Mouse (Mus musculus) CH12.LX (cell line): Measurements from ENCODE around the gene Crybg2. TPM values are rescaled to one million over a fixed set of nuclear protein-coding genes. Genes with fewer than 3 reads are reported as not detected.

Experiments used
- DNase-seq: peaks from one replicate; pipeline ENCODE4 v3.0.0-alpha.2; 2013; ENCODE audit errors: extremely low read depth
- H3K27ac ChIP-seq: 2 replicates; pipeline ENCODE4 v1.5.1; 2012; ENCODE audit warnings: low read depth, mild to moderate bottlenecking, control low read depth, moderate library complexity; ENCODE audit not compliant: insufficient read depth
- H3K27me3 ChIP-seq: replicated peaks from 2 replicates; pipeline ENCODE3; 2012; ENCODE audit warnings: inconsistent platforms
- H3K36me3 ChIP-seq, 2 experiments: replicated peaks in 1 of 2; 2 replicates each; pipeline versions ENCODE3 to v1.6.1; 2012; ENCODE audit warnings: inconsistent platforms in 1 of 2, low read length in 1 of 2, mild to moderate bottlenecking in 1 of 2, mixed read lengths in 1 of 2, moderate library complexity in 1 of 2; ENCODE audit not compliant: control insufficient read depth in 1 of 2, insufficient read depth in 1 of 2
- H3K4me1 ChIP-seq, 2 experiments: 2 replicates each; pipeline ENCODE4 v1.6.1; 2012; ENCODE audit warnings: inconsistent platforms in 1 of 2, moderate library complexity in 1 of 2; ENCODE audit not compliant: insufficient read depth in 2 of 2, control insufficient read depth in 1 of 2
- H3K4me2 ChIP-seq: 2 replicates; pipeline ENCODE4 v1.6.1; 2012; ENCODE audit warnings: low read depth, mild to moderate bottlenecking, control low read depth; ENCODE audit not compliant: poor library complexity, insufficient read depth, severe bottlenecking
- H3K4me3 ChIP-seq, 3 experiments: fragments of 150-350 bp in 1 of 3; sonication (generic) in 1 of 3; replicated peaks in 1 of 3; 2 replicates each; pipeline versions ENCODE3 to v1.5.1; 2011 to 2012; ENCODE audit warnings: low read depth in 2 of 3, low read length in 2 of 3, mild to moderate bottlenecking in 2 of 3, moderate library complexity in 2 of 3, control low read depth in 1 of 3, improper control_type of control experiment in 1 of 3, inconsistent platforms in 1 of 3, mixed read lengths in 1 of 3; ENCODE audit not compliant: poor library complexity in 1 of 3
- H3K79me2 ChIP-seq: replicated peaks from 2 replicates; pipeline ENCODE4 v1.6.1; 2012; ENCODE audit warnings: mild to moderate bottlenecking, moderate library complexity; ENCODE audit not compliant: control insufficient read depth, poor library complexity, insufficient read depth, severe bottlenecking; ENCODE audit errors: extremely low read depth
- H3K9ac ChIP-seq: 2 replicates; pipeline ENCODE4 v1.6.1; 2012; ENCODE audit warnings: low read depth, mild to moderate bottlenecking, control low read depth, moderate library complexity; ENCODE audit not compliant: insufficient read depth
- H3K9me3 ChIP-seq: replicated peaks from 2 replicates; pipeline ENCODE3; 2012; ENCODE audit warnings: low read length, inconsistent platforms, mixed read lengths
- BHLHE40 ChIP-seq: IDR thresholded peaks from 2 replicates; pipeline ENCODE4 v1.6.1; 2011; ENCODE audit warnings: mild to moderate bottlenecking, low read depth, low read length, improper control_type of control experiment
- CHD1 ChIP-seq: IDR thresholded peaks from 2 replicates; pipeline ENCODE4 v1.6.1; 2012; ENCODE audit warnings: low read depth, low read length, improper control_type of control experiment, inconsistent platforms
- CHD2 ChIP-seq: IDR thresholded peaks from 2 replicates; pipeline ENCODE4 v1.6.1; 2011; ENCODE audit warnings: low read length, improper control_type of control experiment
- CTCF ChIP-seq, 2 experiments: IDR thresholded peaks in 1 of 2; conservative IDR thresholded peaks in 1 of 2; 2 replicates each; pipeline ENCODE4 v1.5.1; 2011 to 2012; ENCODE audit warnings: low read depth in 2 of 2, low read length in 2 of 2, improper control_type of control experiment in 1 of 2, inconsistent platforms in 1 of 2, mild to moderate bottlenecking in 1 of 2, moderate library complexity in 1 of 2
- E2F4 ChIP-seq: IDR thresholded peaks from 2 replicates; pipeline ENCODE4 v1.6.1; 2011; ENCODE audit warnings: low read depth, low read length, improper control_type of control experiment; ENCODE audit not compliant: insufficient replicate concordance
- ELF1 ChIP-seq: IDR thresholded peaks from 2 replicates; pipeline ENCODE4 v1.6.1; 2014; ENCODE audit warnings: low read depth, mild to moderate bottlenecking, inconsistent platforms, low read length, improper control_type of control experiment
- EP300 ChIP-seq: IDR thresholded peaks from 2 replicates; pipeline ENCODE4 v1.6.1; 2011; ENCODE audit warnings: low read length, improper control_type of control experiment
- ETS1 ChIP-seq: conservative IDR thresholded peaks from 2 replicates; pipeline ENCODE4 v1.6.1; 2012; ENCODE audit warnings: low read depth, mild to moderate bottlenecking, inconsistent platforms, low read length, improper control_type of control experiment, moderate library complexity
- GABPA ChIP-seq: IDR thresholded peaks from 2 replicates; pipeline ENCODE4 v1.6.1; 2012; ENCODE audit warnings: low read depth, low read length, improper control_type of control experiment, inconsistent platforms; ENCODE audit not compliant: insufficient replicate concordance
- HCFC1 ChIP-seq: IDR thresholded peaks from 2 replicates; pipeline ENCODE4 v1.6.1; 2012; ENCODE audit warnings: low read depth, mild to moderate bottlenecking, inconsistent platforms, low read length, improper control_type of control experiment
- JUN ChIP-seq: IDR thresholded peaks from 2 replicates; pipeline ENCODE4 v1.6.1; 2011; ENCODE audit warnings: low read depth, mild to moderate bottlenecking, low read length, improper control_type of control experiment, moderate library complexity; ENCODE audit not compliant: insufficient read depth
- JUND ChIP-seq: conservative IDR thresholded peaks from 2 replicates; pipeline ENCODE4 v1.6.1; 2011; ENCODE audit warnings: low read depth, low read length, improper control_type of control experiment
- KAT2A ChIP-seq: IDR thresholded peaks from 2 replicates; pipeline ENCODE4 v1.6.1; 2012; ENCODE audit warnings: low read length, improper control_type of control experiment, inconsistent platforms; ENCODE audit not compliant: insufficient replicate concordance
- MAFK ChIP-seq: IDR thresholded peaks from 2 replicates; pipeline ENCODE4 v1.6.1; 2011; ENCODE audit warnings: low read length, improper control_type of control experiment; ENCODE audit not compliant: insufficient replicate concordance
- MAX ChIP-seq: IDR thresholded peaks from 2 replicates; pipeline ENCODE4 v1.6.1; 2011; ENCODE audit warnings: low read length, improper control_type of control experiment
- MAZ ChIP-seq: IDR thresholded peaks from 2 replicates; pipeline ENCODE4 v1.6.1; 2012; ENCODE audit warnings: low read depth, mild to moderate bottlenecking, inconsistent platforms, low read length, improper control_type of control experiment, moderate library complexity
- MEF2A ChIP-seq: IDR thresholded peaks from 2 replicates; pipeline ENCODE4 v1.6.1; 2014; ENCODE audit warnings: low read depth, mild to moderate bottlenecking, inconsistent platforms, low read length, improper control_type of control experiment, borderline replicate concordance
- MXI1 ChIP-seq: IDR thresholded peaks from 2 replicates; pipeline ENCODE4 v1.6.1; 2011; ENCODE audit warnings: mild to moderate bottlenecking, low read depth, low read length, improper control_type of control experiment
- MYC ChIP-seq: IDR thresholded peaks from 2 replicates; pipeline ENCODE4 v1.6.1; 2011; ENCODE audit warnings: low read depth, mild to moderate bottlenecking, improper control_type of control experiment, low read length
- NELFE ChIP-seq: IDR thresholded peaks from 2 replicates; pipeline ENCODE4 v1.6.1; 2011; ENCODE audit warnings: low read depth, low read length, improper control_type of control experiment
- NRF1 ChIP-seq: IDR thresholded peaks from 2 replicates; pipeline ENCODE4 v1.6.1; 2014; ENCODE audit warnings: low read depth, mild to moderate bottlenecking, inconsistent platforms, low read length, improper control_type of control experiment, moderate library complexity
- PAX5 ChIP-seq: IDR thresholded peaks from 2 replicates; pipeline ENCODE4 v1.6.1; 2012; ENCODE audit warnings: low read length, inconsistent platforms, mixed read lengths
- POLR2A ChIP-seq: IDR thresholded peaks from 2 replicates; pipeline ENCODE4 v1.6.1; 2011; ENCODE audit warnings: low read depth, mild to moderate bottlenecking, improper control_type of control experiment, low read length
- POLR2AphosphoS2 ChIP-seq: IDR thresholded peaks from 2 replicates; pipeline ENCODE4 v1.6.1; 2011; ENCODE audit warnings: low read depth, low read length, improper control_type of control experiment
- RAD21 ChIP-seq: IDR thresholded peaks from 2 replicates; pipeline ENCODE4 v1.6.1; 2011; ENCODE audit warnings: low read depth, mild to moderate bottlenecking, low read length, improper control_type of control experiment, moderate library complexity
- SIN3A ChIP-seq: IDR thresholded peaks from 2 replicates; pipeline ENCODE4 v1.6.1; 2012; ENCODE audit warnings: low read length, improper control_type of control experiment, inconsistent platforms
- SMC3 ChIP-seq: IDR thresholded peaks from 2 replicates; pipeline ENCODE4 v1.6.1; 2011; ENCODE audit warnings: low read depth, low read length, improper control_type of control experiment
- TBP ChIP-seq: conservative IDR thresholded peaks from 2 replicates; pipeline ENCODE4 v1.6.1; 2011; ENCODE audit warnings: low read depth, low read length, improper control_type of control experiment
- TCF12 ChIP-seq: IDR thresholded peaks from 2 replicates; pipeline ENCODE4 v1.6.1; 2014; ENCODE audit warnings: low read depth, mild to moderate bottlenecking, inconsistent platforms, low read length, improper control_type of control experiment
- UBTF ChIP-seq: IDR thresholded peaks from 2 replicates; pipeline ENCODE4 v1.6.1; 2012; ENCODE audit warnings: low read depth, mild to moderate bottlenecking, inconsistent platforms, low read length, improper control_type of control experiment, moderate library complexity
- USF1 ChIP-seq: IDR thresholded peaks from 2 replicates; pipeline ENCODE4 v1.6.1; 2014; ENCODE audit warnings: low read depth, mild to moderate bottlenecking, inconsistent platforms, low read length, improper control_type of control experiment
- USF2 ChIP-seq: conservative IDR thresholded peaks from 2 replicates; pipeline ENCODE4 v1.6.1; 2011; ENCODE audit warnings: low read depth, low read length, improper control_type of control experiment
- ZC3H11A ChIP-seq: IDR thresholded peaks from 2 replicates; pipeline ENCODE4 v1.6.1; 2012; ENCODE audit warnings: low read depth, mild to moderate bottlenecking, inconsistent platforms, low read length, improper control_type of control experiment
- ZKSCAN1 ChIP-seq: IDR thresholded peaks from 2 replicates; pipeline ENCODE4 v1.6.1; 2012; ENCODE audit warnings: low read depth, inconsistent platforms, low read length, improper control_type of control experiment, borderline replicate concordance
- ZMIZ1 ChIP-seq: IDR thresholded peaks from 2 replicates; pipeline ENCODE4 v1.6.1; 2012; ENCODE audit warnings: low read depth, mild to moderate bottlenecking, inconsistent platforms, low read length, improper control_type of control experiment
- dilution Hi-C: fragments of 300-500 bp; cut with MboI; formaldehyde crosslinking; loops from 2 replicates; pipeline ENCODE4 v1.14.3; 2020; ENCODE audit warnings: low sequenced_read_pairs; ENCODE audit not compliant: extremely low pct_unique_long_range_greater_than_20kb, extremely low pct_ligation_motif_present
- in situ Hi-C: fragments of 300-500 bp; cut with MboI; formaldehyde crosslinking; loops from 3 replicates; pipeline ENCODE4 v1.14.3; 2019; ENCODE audit warnings: low sequenced_read_pairs, low pct_ligation_motif_present, low pct_unique_long_range_greater_than_20kb, mixed read lengths
- polyA plus RNA-seq: library from polyadenylated mRNA; unstranded; fragments of >175 nt; gene quantifications from 2 replicates; pipeline ENCODE4 v1.2.1, GENCODE M21; 2012; ENCODE audit warnings: low read depth; ENCODE audit not compliant: insufficient read length
- total RNA-seq, 2 experiments: library from RNA; depleted of rRNA; stranded (reverse); fragments of 300-350 nt in 1 of 2; fragments of >200 nt in 1 of 2; gene quantifications; 2 replicates each; pipeline ENCODE4 v1.2.3; 2012 to 2014

The Crybg2 gene
- total and polyA plus RNA-seq, 3 experiments = 3.6 to 15.6 (median 9.2) TPM

GRCm38 (mm10) chr4:134097015-134097608 lies 36.5 kb downstream of the Crybg2 start (continued):
- TF ChIP-seq USF1 (no peak), USF2 (no peak), GABPA (no peak), E2F4 (peak; percentile 71; the same call in 1 of the 2 replicates), EP300 (peak; percentile 96), PAX5 (no peak), BHLHE40 (peak; percentile 75; the same call in 1 of the 2 replicates), ZC3H11A (no peak), TBP (peak; percentile 70), UBTF (peak; percentile 52; the same call in 1 of the 2 replicates)

- peak overlapping the region; percentile 33 to 64 (median 57) for H3K4me3 ChIP-seq
- H3K36me3 ChIP-seq = peaks cover 6 to 7% of the 10 kb centered on the region in 2 experiments
- H3K27ac ChIP-seq = peak overlapping the region; percentile 100
- peak overlapping the region; percentile 97 for H3K9ac ChIP-seq
- H3K4me1 ChIP-seq = peaks cover 11 to 38% of the 10 kb centered on the region in 2 experiments
- in situ Hi-C loops (loop anchor here (25.0 kb wide), 1 partner anchor 511 kb away; the partner anchor contains the start of gene Gpn2), dilution Hi-C loops (no loop called here)
- no peaks in the 10 kb centered on the region for H3K27me3 ChIP-seq
- peak overlapping the region; percentile 81 for H3K4me2 ChIP-seq
- peaks cover 16% of the 10 kb centered on the region for H3K79me2 ChIP-seq
- no peaks in the 10 kb centered on the region for H3K9me3 ChIP-seq
- DNase-seq = peak; percentile 94
- peak; percentile 69 for TF ChIP-seq POLR2A
- TF ChIP-seq ZKSCAN1 = no peak
- TF ChIP-seq MYC = 0 out of 2 replicates have a peak, but pooled peaks have one; percentile 66
- peak; percentile 73; the same call in 1 of the 2 replicates for TF ChIP-seq TBP
- peak; percentile 86 for TF ChIP-seq ETS1
- TF ChIP-seq NRF1 = peak; percentile 57; the same call in 1 of the 2 replicates
- TF ChIP-seq E2F4 = no peak
- TF ChIP-seq CTCF (conservative IDR thresholded peaks at IDR 0.05 in 1 of 2, IDR thresholded peaks at IDR 0.05 in 1 of 2; ENCODE audit: low read depth in 2 of 2, low read length in 2 of 2) = no peak
- TF ChIP-seq UBTF = no peak; the same call in 1 of the 2 replicates
- TF ChIP-seq BHLHE40 = peak; percentile 79
- peak; percentile 62; the same call in 1 of the 2 replicates for TF ChIP-seq KAT2A
- TF ChIP-seq USF1 = no peak
- no peak; the same call in 1 of the 2 replicates for TF ChIP-seq RAD21
- TF ChIP-seq USF2 = no peak
- peak; percentile 68 for TF ChIP-seq NELFE
- peak; percentile 92 for TF ChIP-seq ELF1
- no peak; the same call in 1 of the 2 replicates for TF ChIP-seq CHD1
- no peak for TF ChIP-seq MAFK
- TF ChIP-seq ZMIZ1 = peak; percentile 27
- 0 out of 2 replicates have a peak, but pooled peaks have one; percentile 33 for TF ChIP-seq JUN
- peak; percentile 90 for TF ChIP-seq SIN3A
- TF ChIP-seq MXI1 = peak; percentile 60; the same call in 1 of the 2 replicates
- peak; percentile 89 for TF ChIP-seq MAZ
- TF ChIP-seq PAX5 = no peak
- TF ChIP-seq EP300 = peak; percentile 91
- peak; percentile 31; the same call in 1 of the 2 replicates for TF ChIP-seq JUND
- peak; percentile 98 for TF ChIP-seq TCF12
- peak; percentile 69 for TF ChIP-seq HCFC1
- peak; percentile 69 for TF ChIP-seq MAX
- TF ChIP-seq MEF2A = peak; percentile 90
- TF ChIP-seq CHD2 = peak; percentile 98
- peak; percentile 31 for TF ChIP-seq SMC3
- TF ChIP-seq POLR2AphosphoS2 = peak; percentile 69; the same call in 1 of the 2 replicates
These were observed 38.0 kb downstream of the Crybg2 start for GRCm38 (mm10) chr4:134098628-134099027.
